Mouse (Mus musculus): ENCODE measurements at regions not wholly inside any gene's neighbourhood (a gene's known extent, or its start where the extent isn't known, plus 50 kb on each side); places are given as distances from the start of the nearest gene placed in this dataset.

- Histone ChIP-seq H3K4me3 (no peak overlapping the region), H3K4me2 (no peak overlapping the region), H3K9me3 (no peaks in the 10 kb centered on the region), H3K4me1 (replicated peaks) (no peaks in the 10 kb centered on the region), H3K36me3 (no peaks in the 10 kb centered on the region), H3K9ac (no peak overlapping the region), H3K27ac (no peak overlapping the region), H3K27me3 (no peaks in the 10 kb centered on the region)
- 96% methylated on average over 3 of the region's 3 CpGs for WGBS
- ATAC-seq (ENCODE audit: low FRiP score): no peak
These were observed 150.0 kb upstream of the Btg1 start for GRCm38 (mm10) chr10:96466845-96467244.

GRCm38 (mm10) chr10:96467661-96468060 is 149.1 kb upstream of the Btg1 start:
- H3K27me3 ChIP-seq: no peaks in the 10 kb centered on the region
- no peak overlapping the region for H3K9ac ChIP-seq
- H3K4me3 ChIP-seq: no peak overlapping the region
- H3K27ac ChIP-seq: no peak overlapping the region
- no peak for ATAC-seq (ENCODE audit: low FRiP score)
- 83% methylated on average over 4 of the region's 4 CpGs for WGBS
- H3K9me3 ChIP-seq: no peaks in the 10 kb centered on the region
- H3K4me2 ChIP-seq: no peak overlapping the region
- H3K4me1 ChIP-seq (replicated peaks): no peaks in the 10 kb centered on the region
- H3K36me3 ChIP-seq: no peaks in the 10 kb centered on the region

- H3K4me3 ChIP-seq: no peak overlapping the region
- ATAC-seq (ENCODE audit: low FRiP score): no peak
These were observed 145.3 kb upstream of the Btg1 start for GRCm38 (mm10) chr10:96471523-96471922.

GRCm38 (mm10) chr10:96479350-96479749 is 137.5 kb upstream of the Btg1 start:
- Histone ChIP-seq H3K27ac (no peak overlapping the region), H3K4me2 (no peak overlapping the region), H3K4me3 (no peak overlapping the region), H3K36me3 (no peaks in the 10 kb centered on the region), H3K9ac (no peak overlapping the region), H3K9me3 (no peaks in the 10 kb centered on the region), H3K27me3 (no peaks in the 10 kb centered on the region), H3K4me1 (replicated peaks) (peaks cover 15% of the 10 kb centered on the region)
- WGBS: 65% methylated on average over 12 of the region's 12 CpGs
- ATAC-seq (ENCODE audit: low FRiP score): no peak

More at GRCm38 (mm10) chr10:96471523-96471922, 145.3 kb upstream of the Btg1 start:
- no peaks in the 10 kb centered on the region for H3K4me1 ChIP-seq (replicated peaks)
- H3K4me2 ChIP-seq: no peak overlapping the region
- H3K9me3 ChIP-seq: no peaks in the 10 kb centered on the region
- H3K27ac ChIP-seq: no peak overlapping the region
- H3K27me3 ChIP-seq: no peaks in the 10 kb centered on the region
- no peaks in the 10 kb centered on the region for H3K36me3 ChIP-seq
- H3K9ac ChIP-seq: no peak overlapping the region

GRCm38 (mm10) chr10:96479786-96480185 is 137.0 kb upstream of the Btg1 start:
- Histone ChIP-seq H3K36me3 (no peaks in the 10 kb centered on the region), H3K9ac (no peak overlapping the region), H3K4me3 (no peak overlapping the region), H3K9me3 (no peaks in the 10 kb centered on the region), H3K27me3 (no peaks in the 10 kb centered on the region), H3K4me1 (replicated peaks) (peaks cover 15% of the 10 kb centered on the region), H3K4me2 (no peak overlapping the region), H3K27ac (no peak overlapping the region)
- ATAC-seq (ENCODE audit: low FRiP score): no peak
- WGBS: 61% methylated on average over 8 of the region's 8 CpGs

DNA sequence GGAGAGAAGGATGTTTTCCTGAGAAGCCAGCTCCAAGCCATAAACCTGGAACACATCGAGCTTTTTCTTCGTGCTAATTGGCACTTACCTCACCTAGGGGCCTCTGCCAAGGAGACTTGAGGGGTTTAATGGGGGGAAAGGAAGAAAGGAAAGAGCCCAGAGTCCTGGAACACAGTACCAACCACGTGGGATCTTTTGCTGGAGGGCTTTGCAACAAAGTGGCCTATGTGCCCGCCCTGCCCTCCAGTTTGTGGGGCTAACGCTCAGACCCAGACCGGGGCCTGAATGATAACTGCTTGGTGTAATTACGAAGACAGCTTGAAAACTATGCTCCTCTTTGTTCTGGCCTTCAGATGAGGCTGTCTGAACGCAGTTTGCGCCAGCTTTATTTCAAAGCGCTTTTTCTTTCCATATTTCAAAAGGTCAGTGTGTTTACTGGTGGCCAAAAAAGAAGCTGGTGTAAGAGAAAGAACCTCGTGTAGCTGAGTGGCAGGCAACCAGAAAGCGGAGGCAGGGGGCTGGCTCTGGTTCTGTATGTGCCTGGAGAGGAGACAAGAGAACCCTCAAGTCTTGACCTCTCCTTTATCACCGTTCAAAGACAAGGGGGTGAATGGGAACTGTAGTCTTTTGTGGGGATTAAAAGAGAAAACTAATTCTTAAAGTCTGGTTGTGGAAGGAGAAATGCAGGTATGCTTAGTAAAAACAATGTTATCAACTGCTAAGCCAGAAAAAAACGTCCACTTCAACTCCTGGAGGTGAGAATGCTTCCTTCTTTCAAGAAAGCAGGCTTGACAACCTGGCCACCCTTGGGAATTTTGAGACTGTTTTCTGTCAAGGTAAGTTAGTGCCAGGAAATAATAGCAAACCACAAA is 136.1 kb upstream of the Btg1 start:
- peak; percentile 69; the same call in 1 of the 2 replicates for ATAC-seq (ENCODE audit: low FRiP score)
- no peaks in the 10 kb centered on the region for H3K27me3 ChIP-seq
- H3K36me3 ChIP-seq: no peaks in the 10 kb centered on the region
- no peak overlapping the region for H3K9ac ChIP-seq
- WGBS: 33% methylated on average over 14 of the region's 14 CpGs
- no peaks in the 10 kb centered on the region for H3K9me3 ChIP-seq
- no peak overlapping the region for H3K4me2 ChIP-seq
- peaks cover 15% of the 10 kb centered on the region for H3K4me1 ChIP-seq (replicated peaks)
- no peak overlapping the region for H3K27ac ChIP-seq
- H3K4me3 ChIP-seq: no peak overlapping the region

GRCm38 (mm10) chr10:96481325-96481638 is 135.5 kb upstream of the Btg1 start:
- Histone ChIP-seq H3K4me3 (no peak overlapping the region), H3K4me1 (replicated peaks) (peaks cover 15% of the 10 kb centered on the region), H3K9ac (no peak overlapping the region), H3K4me2 (no peak overlapping the region), H3K27ac (no peak overlapping the region), H3K27me3 (no peaks in the 10 kb centered on the region), H3K36me3 (no peaks in the 10 kb centered on the region), H3K9me3 (no peaks in the 10 kb centered on the region)
- WGBS: 67% methylated on average over 8 of the region's 8 CpGs
- no peak for ATAC-seq (ENCODE audit: low FRiP score)

DNA sequence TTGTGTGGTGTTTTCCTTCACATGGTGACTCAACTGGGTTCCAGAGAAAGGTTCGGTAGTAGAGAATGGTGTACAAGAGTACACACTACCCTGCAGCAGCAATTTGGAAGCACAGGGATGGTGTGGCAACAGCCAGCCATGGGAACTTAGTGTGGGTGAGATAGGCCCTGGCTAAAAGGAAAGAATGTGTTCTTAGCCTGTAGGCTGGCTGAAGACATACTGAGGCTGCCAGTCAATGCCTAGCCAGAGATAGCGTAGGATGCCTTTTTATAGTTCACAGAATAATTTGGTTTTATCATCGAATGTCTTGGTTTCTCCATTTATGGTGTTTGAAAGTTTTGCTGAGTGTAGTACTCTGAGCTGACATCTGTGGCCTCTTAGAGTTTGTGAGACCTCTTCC is 130.1 kb upstream of the Btg1 start:
- H3K9ac ChIP-seq: no peak overlapping the region
- no peak overlapping the region for H3K4me2 ChIP-seq
- 95% methylated on average over 3 of the region's 3 CpGs for WGBS
- no peak for ATAC-seq (ENCODE audit: low FRiP score)
- no peak overlapping the region for H3K27ac ChIP-seq
- no peak overlapping the region for H3K4me3 ChIP-seq
- H3K27me3 ChIP-seq: no peaks in the 10 kb centered on the region
- no peaks in the 10 kb centered on the region for H3K9me3 ChIP-seq
- H3K4me1 ChIP-seq (replicated peaks): no peaks in the 10 kb centered on the region
- H3K36me3 ChIP-seq: no peaks in the 10 kb centered on the region

- no peak for ATAC-seq (ENCODE audit: low FRiP score)
- H3K36me3 ChIP-seq: no peaks in the 10 kb centered on the region
- no peaks in the 10 kb centered on the region for H3K4me1 ChIP-seq (replicated peaks)
- H3K9ac ChIP-seq: no peak overlapping the region
- no peaks in the 10 kb centered on the region for H3K9me3 ChIP-seq
- 56% methylated on average over 1 of the region's 1 CpGs for WGBS
- no peaks in the 10 kb centered on the region for H3K27me3 ChIP-seq
- no peak overlapping the region for H3K27ac ChIP-seq
- H3K4me3 ChIP-seq: no peak overlapping the region
- no peak overlapping the region for H3K4me2 ChIP-seq
These were observed 123.1 kb upstream of the Btg1 start for GRCm38 (mm10) chr10:96493706-96494105.

- Histone ChIP-seq H3K9ac (no peak overlapping the region), H3K4me2 (no peak overlapping the region), H3K4me1 (replicated peaks) (no peaks in the 10 kb centered on the region), H3K27ac (no peak overlapping the region), H3K4me3 (no peak overlapping the region), H3K27me3 (no peaks in the 10 kb centered on the region), H3K36me3 (no peaks in the 10 kb centered on the region), H3K9me3 (no peaks in the 10 kb centered on the region)
- ATAC-seq (ENCODE audit: low FRiP score): no peak
- 98% methylated on average over 3 of the region's 3 CpGs for WGBS
These were observed 120.1 kb upstream of the Btg1 start for GRCm38 (mm10) chr10:96496700-96497099.

GRCm38 (mm10) chr10:96497482-96497881 is 119.3 kb upstream of the Btg1 start:
- WGBS: 87% methylated on average over 7 of the region's 7 CpGs
- no peaks in the 10 kb centered on the region for H3K9me3 ChIP-seq

DNA sequence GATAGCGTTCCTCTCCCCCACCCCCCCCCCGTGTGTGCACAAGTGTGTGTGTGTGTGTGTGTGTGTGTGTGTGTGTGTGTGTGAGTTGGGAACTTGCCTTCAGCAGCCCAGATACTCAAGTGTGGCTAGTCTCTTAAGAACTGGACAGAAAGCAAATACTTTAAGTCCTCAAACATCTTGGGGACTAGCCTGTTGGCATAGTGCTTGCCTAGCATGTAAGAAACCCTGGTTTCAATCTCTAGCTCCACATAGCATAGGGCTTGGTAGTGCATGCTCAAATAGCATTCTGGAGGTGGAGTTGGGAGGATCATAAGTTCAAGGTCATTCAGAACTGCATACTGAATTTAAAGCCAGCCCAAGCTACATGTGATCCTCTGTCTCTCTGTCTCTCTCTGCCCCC is 117.5 kb upstream of the Btg1 start:
- H3K4me1 ChIP-seq (replicated peaks): no peaks in the 10 kb centered on the region
- no peak overlapping the region for H3K4me3 ChIP-seq
- H3K27me3 ChIP-seq: no peaks in the 10 kb centered on the region
- H3K9ac ChIP-seq: no peak overlapping the region
- H3K36me3 ChIP-seq: no peaks in the 10 kb centered on the region
- no peaks in the 10 kb centered on the region for H3K9me3 ChIP-seq
- H3K4me2 ChIP-seq: no peak overlapping the region
- ATAC-seq (ENCODE audit: low FRiP score): no peak
- H3K27ac ChIP-seq: no peak overlapping the region
- 88% methylated on average over 2 of the region's 2 CpGs for WGBS

More at GRCm38 (mm10) chr10:96497482-96497881, 119.3 kb upstream of the Btg1 start:
- no peak overlapping the region for H3K4me3 ChIP-seq
- no peaks in the 10 kb centered on the region for H3K36me3 ChIP-seq
- H3K27me3 ChIP-seq: no peaks in the 10 kb centered on the region
- no peak overlapping the region for H3K9ac ChIP-seq
- no peak overlapping the region for H3K4me2 ChIP-seq
- no peak overlapping the region for H3K27ac ChIP-seq
- no peak for ATAC-seq (ENCODE audit: low FRiP score)
- no peaks in the 10 kb centered on the region for H3K4me1 ChIP-seq (replicated peaks)

DNA sequence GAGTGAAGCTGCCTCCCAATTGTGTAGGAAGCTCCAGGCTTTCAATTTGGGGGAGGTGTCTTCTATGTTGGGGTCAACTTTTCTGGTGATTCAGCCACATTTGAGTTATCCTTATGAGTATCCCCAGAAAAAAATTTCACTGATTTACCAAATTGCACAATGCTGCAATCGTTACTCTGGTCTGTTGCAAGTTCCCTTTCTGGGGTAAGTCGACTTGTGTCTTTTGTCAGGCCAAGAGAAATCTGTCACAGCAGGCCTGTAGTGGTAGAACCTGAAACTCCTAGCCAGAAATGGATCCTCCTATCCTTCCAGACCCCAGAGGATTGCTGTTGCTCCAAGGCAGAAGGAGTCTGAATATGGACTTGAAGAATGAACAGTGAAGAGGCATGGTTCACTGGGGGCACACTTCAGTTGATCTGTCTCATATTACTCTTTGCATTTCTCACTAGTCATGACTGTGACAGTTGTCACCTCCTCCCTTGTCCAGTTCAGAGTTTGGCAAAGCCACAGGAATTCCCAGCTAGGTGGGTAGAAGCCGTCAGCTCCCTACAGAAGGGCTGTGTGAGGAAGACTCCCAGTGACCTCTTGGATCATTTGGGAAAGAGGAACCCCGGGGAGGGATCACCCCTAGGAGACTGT is 114.6 kb upstream of the Btg1 start:
- no peak for ATAC-seq (ENCODE audit: low FRiP score)
- H3K27ac ChIP-seq: no peak overlapping the region
- H3K4me1 ChIP-seq (replicated peaks): no peaks in the 10 kb centered on the region
- H3K9me3 ChIP-seq: no peaks in the 10 kb centered on the region
- no peak overlapping the region for H3K4me3 ChIP-seq
- no peak overlapping the region for H3K4me2 ChIP-seq
- no peaks in the 10 kb centered on the region for H3K36me3 ChIP-seq
- H3K9ac ChIP-seq: no peak overlapping the region
- H3K27me3 ChIP-seq: no peaks in the 10 kb centered on the region
- WGBS: 84% methylated on average over 4 of the region's 4 CpGs
